ENCODE assay signal across 23 mouse cellular contexts in genomic region chr9:116408116-116408515, GRCm38 (mm10).
"Had no signal": no experiment of that assay in that cellular context is flagged by ENCODE, and none has a peak within 500 bp of the region (broad histone marks: within the 10 kb centered on the region; RNA-seq: fewer than 3 reads in every experiment).

No protein-coding gene starts in this region.

- H3K4me1 ChIP-seq: heart, embryonic 13.5 days; heart, embryonic 15.5 days; hindbrain, embryonic 13.5 days; hindbrain, embryonic 15.5 days; kidney, embryonic 15.5 days; limb, embryonic 13.5 days had no signal

- H3K4me2 ChIP-seq: heart, embryonic 13.5 days; heart, embryonic 15.5 days; hindbrain, embryonic 13.5 days; hindbrain, embryonic 15.5 days; kidney, embryonic 15.5 days; limb, embryonic 13.5 days; limb, embryonic 15.5 days; liver, embryonic 11.5 days had no signal

- H3K4me3 ChIP-seq: heart, embryonic 13.5 days; heart, embryonic 15.5 days; hindbrain, embryonic 13.5 days; hindbrain, embryonic 15.5 days; kidney, embryonic 15.5 days; limb, embryonic 13.5 days; limb, embryonic 15.5 days had no signal

- H3K27ac ChIP-seq: heart, embryonic 13.5 days; heart, embryonic 15.5 days; hindbrain, embryonic 13.5 days; hindbrain, embryonic 15.5 days; hindbrain, postnatal 0 days; kidney, embryonic 15.5 days; kidney, postnatal 0 days; limb, embryonic 13.5 days; limb, embryonic 15.5 days; liver, embryonic 14.5 days had no signal

- DNase-seq: forebrain, postnatal 0 days; gastrocnemius, postnatal 14 days; gastrocnemius, postnatal 36 days; kidney, adult 11 months; kidney, adult 2 months; kidney, adult 9 months; kidney, postnatal 14 days; kidney, postnatal 36 days; layer of hippocampus, adult 9-11 months; layer of hippocampus, postnatal 36 days; left cerebral cortex, postnatal 4 days had no signal

- H3K36me3 ChIP-seq: heart, embryonic 13.5 days; heart, embryonic 15.5 days; hindbrain, embryonic 13.5 days; hindbrain, embryonic 15.5 days; kidney, embryonic 15.5 days; limb, embryonic 13.5 days; limb, embryonic 15.5 days had no signal

- H3K9ac ChIP-seq: forebrain, postnatal 0 days; heart, embryonic 13.5 days; heart, embryonic 15.5 days; hindbrain, embryonic 13.5 days; hindbrain, embryonic 15.5 days; kidney, embryonic 15.5 days; limb, embryonic 13.5 days; limb, embryonic 15.5 days; liver, embryonic 14.5 days had no signal

- H3K9me3 ChIP-seq: heart, embryonic 15.5 days; hindbrain, embryonic 13.5 days; hindbrain, embryonic 15.5 days; kidney, embryonic 15.5 days; limb, embryonic 15.5 days had no signal

- ATAC-seq: forebrain, postnatal 0 days; hindbrain, postnatal 0 days; intestine, embryonic 16.5 days had no signal

- H3K27me3 ChIP-seq: heart, embryonic 13.5 days; heart, embryonic 15.5 days; hindbrain, embryonic 13.5 days; hindbrain, embryonic 15.5 days; kidney, embryonic 15.5 days; limb, embryonic 13.5 days; limb, embryonic 15.5 days had no signal
